Mouse (Mus musculus) left cerebral cortex, adult 8-10 months (tissue): Measurements from ENCODE around the gene Scmh1. TPM values are rescaled to one million over a fixed set of nuclear protein-coding genes. Genes with fewer than 3 reads are reported as not detected.
A peak's percentile ranks its signal among the peaks of the same experiment; 100 is the strongest.

Experiments
- DNase-seq, 2 experiments: peaks; one replicate each; pipeline ENCODE4 v3.0.0; 2022; ENCODE audit warnings: low spot score in 2 of 2
- total RNA-seq, 4 experiments: library from RNA; stranded (reverse); gene quantifications; 2 replicates each; pipeline ENCODE4 v1.2.4; 2022

Gene Scmh1
- total RNA-seq, 4 experiments from 2014 or later, result 85.6 to 99.5 (median 87.5) TPM

DNA sequence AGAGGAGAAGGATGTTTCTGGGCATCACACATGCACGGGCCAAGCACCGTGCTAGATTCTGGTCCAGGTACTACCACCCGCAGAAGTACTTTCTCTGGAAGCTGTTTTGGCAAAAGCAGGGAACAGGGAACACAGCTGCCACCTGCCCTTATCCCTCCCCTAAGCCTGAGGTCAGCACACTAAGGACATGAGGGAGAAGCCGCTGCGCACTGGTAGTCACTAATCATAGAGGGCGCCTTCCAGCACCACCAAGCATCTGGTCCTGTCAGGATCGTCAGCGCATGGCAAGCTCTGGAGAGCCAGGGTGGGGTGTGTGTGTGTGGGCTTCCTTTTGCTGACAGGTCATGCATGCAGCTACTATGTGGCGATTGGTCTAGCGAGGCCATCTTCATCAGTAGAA lies 133.6 kb downstream of the Scmh1 start:
- no peak for DNase-seq

DNA sequence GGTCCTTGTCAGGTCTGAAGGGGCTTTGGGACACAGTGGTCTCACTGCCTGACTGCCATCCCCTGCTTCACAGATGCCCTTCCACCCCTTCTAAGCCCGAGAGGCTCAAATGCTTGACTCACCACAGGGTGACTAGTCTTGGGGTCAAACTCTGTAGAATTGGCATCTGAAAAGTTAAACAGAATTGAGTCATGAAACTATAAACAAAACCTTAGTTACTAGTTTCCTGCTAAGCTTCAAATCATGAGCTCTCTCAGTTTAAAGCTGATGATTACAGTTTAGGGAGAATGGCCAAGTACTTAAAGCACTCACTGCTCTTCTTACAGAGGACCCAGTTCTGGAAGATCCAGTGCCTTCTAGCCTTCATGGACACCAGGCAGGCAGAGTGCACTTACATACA lies 139.8 kb downstream of the Scmh1 start:
- DNase-seq, result no peak

- DNase-seq, result no peak
These were observed 151.5 kb downstream of the Scmh1 start for GRCm38 (mm10) chr4:120556592-120556991.

GRCm38 (mm10) chr4:120565726-120566125 lies 160.6 kb downstream of the Scmh1 start:
- DNase-seq, result no peak

DNA sequence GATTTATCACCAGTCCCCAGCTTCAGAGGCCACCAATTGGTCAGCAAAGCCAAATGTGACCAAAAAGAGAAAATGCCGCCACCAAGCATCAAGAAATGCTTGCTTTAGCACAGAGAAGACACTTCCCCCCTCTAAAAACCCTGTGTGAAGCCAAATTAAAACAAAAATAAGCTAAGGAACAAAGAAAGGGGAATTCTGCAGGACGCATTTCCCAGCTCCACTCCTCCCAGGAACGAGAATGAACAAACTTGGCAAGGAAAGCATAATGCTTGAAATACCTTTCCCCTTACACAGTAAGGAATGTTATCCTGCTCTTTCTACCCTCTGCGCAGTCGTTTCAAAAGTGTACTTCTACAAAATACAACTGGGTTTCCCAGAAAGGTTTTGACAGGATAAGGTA lies 162.9 kb downstream of the Scmh1 start:
- no peak for DNase-seq

DNA sequence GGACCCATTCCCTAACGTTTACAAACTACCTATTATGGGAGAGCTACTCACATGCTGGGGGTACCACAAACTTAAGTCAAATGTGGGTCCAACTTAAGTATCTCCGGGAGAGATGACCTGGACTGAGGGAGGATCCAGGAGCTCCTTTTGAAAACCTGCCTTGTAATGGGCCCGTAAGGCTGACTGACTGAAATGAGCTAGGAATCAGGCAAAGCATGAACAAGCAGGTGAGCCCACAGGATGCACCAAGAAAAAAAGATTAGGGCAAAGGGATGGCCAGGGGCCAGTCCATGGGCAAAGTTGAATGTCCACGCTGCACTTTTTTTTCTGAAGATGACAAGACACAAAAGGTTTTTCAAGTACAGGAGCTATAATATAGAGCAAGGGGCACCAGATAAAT lies 163.9 kb downstream of the Scmh1 start:
- DNase-seq, result no peak

DNA sequence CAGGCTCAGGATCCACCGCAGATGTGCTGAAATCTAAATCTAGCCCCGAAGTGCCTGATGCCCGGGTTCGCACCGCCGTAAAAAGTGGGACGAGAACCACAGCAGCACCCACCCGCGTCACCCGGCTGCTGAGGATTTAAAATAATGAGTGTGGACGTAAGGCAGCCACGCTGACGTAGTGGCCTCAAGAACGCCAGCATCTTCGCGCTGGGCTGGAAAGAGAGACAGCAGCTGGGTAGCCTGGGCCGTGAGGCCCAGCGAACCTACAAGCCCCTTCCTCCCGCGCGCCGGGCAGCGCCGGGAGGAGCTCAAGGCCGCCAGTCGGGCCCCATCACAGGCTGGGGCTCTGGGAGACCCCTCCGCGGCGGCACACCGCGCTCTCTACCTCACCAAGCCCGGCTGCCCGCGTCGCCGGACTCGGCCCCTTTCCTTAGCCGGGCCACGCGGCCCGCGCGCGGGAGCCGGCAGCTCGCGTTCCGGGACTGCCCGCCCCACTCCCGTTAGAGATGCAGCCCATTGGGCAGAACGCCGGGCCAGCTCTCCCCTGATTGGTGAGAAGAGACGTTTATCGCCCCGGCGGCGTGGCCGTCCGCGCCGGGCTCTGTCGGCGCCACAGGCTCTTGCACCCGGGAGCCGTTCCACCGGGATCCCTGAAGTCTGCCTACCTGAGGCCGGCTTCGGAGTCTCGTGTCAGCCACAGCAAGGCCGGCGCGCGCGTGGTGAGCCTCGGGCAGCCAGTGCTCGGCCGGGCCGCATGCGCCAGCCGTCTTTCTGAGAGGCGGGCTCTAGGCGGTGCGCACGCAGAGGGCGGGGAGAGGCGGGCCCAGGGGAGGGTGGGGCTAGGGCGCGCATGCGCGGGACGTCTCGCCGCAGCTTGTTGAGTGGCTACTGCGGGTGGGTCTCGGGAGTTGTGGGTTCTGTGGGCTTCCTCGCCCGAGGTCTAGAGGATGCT lies 164.7 kb downstream of the Scmh1 start, which contains the start of gene Ctps:
Gene Ctps, minus strand, starts transcription at position 791 of the 952 bp plus-strand sequence.
- DNase-seq, result peak; percentile 87 to 90

GRCm38 (mm10) chr4:120570438-120571069 lies 165.5 kb downstream of the Scmh1 start:
- DNase-seq, result no peak

GRCm38 (mm10) chr4:120571070-120571464 lies 166.0 kb downstream of the Scmh1 start:
- DNase-seq, result no peak

DNA sequence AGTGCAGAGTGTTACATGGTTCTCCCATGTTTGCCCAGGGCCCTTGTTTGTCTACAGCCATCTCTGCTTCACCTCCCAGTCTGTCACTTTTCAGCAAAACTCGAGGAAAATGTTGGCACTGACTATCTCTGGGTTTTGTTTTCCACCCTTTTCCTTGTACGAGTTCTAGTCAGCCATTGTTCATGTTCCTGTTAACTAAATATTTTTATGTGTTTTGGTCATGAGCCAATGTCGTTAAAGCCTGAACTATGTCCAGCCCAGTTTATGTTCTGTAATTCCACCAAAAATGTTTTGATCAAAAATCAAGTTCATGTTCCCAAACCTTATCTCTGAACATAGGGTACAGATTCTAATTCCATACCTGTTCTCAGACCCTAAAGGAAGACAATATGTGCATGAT lies 166.6 kb downstream of the Scmh1 start:
- DNase-seq, result no peak

Other genes starting within 250 kb of the Scmh1 start
- gene Edn2, start 244.1 kb upstream of the Scmh1 start, total RNA-seq, result under 1 TPM in 2 of 4 experiments, not detected in 2; 0.23 to 0.25 TPM
- 10 to 100 TPM; 12.3 to 15.1 (median 13.7) TPM for gene Foxo6, start 117.9 kb upstream of the Scmh1 start, total RNA-seq
- under 1 TPM; 0.46 to 0.56 (median 0.51) TPM for gene Slfnl1, start 127.0 kb downstream of the Scmh1 start, total RNA-seq
- gene Ctps, start 165.0 kb downstream of the Scmh1 start, total RNA-seq, result 10 to 100 TPM; 36.9 to 37.8 (median 37.8) TPM
- not detected for gene Gm8439, start 183.5 kb downstream of the Scmh1 start, total RNA-seq